Mouse (Mus musculus): Measurements from ENCODE around the gene Nkx2-4. TPM values are rescaled to one million over a fixed set of nuclear protein-coding genes. Genes with fewer than 3 reads are reported as not detected.

Gene Nkx2-4
- total RNA-seq (2021), result not detected
- long read RNA-seq, experiment 1, result 0 reads
- long read RNA-seq, experiment 2, result 0 reads

- peak; percentile 5 for DNase-seq
- intact Hi-C loops (cut with DNase I; ENCODE audit: low total_unique reads), result loop anchor here (10.0 kb wide), 1 partner anchor 250 kb away; no protein-coding TSS in a partner anchor
Observed at GRCm38 (mm10) chr2:147085072-147085870, at the start of gene Nkx2-4. Gene Nkx2-4, minus strand, starts transcription at chr2:147085445.

- intact Hi-C loops (cut with DNase I; ENCODE audit: low total_unique reads), result no loop called here
- DNase-seq, result no peak
Observed at GRCm38 (mm10) chr2:147127366-147127765, 42.1 kb upstream of the Nkx2-4 start.

GRCm38 (mm10) chr2:147119736-147120135, 34.5 kb upstream of the Nkx2-4 start:
- intact Hi-C loops (cut with DNase I; ENCODE audit: low total_unique reads), result no loop called here
- no peak for DNase-seq

GRCm38 (mm10) chr2:147086441-147086840, 1.2 kb upstream of the Nkx2-4 start:
- no peak for DNase-seq
- intact Hi-C loops (cut with DNase I; ENCODE audit: low total_unique reads), result loop anchor here (10.0 kb wide), 1 partner anchor 252 kb away; no protein-coding TSS in a partner anchor

GRCm38 (mm10) chr2:147085937-147086336, 692 bp upstream of the Nkx2-4 start:
- intact Hi-C loops (cut with DNase I; ENCODE audit: low total_unique reads), result loop anchor here (10.0 kb wide), 1 partner anchor 251 kb away; no protein-coding TSS in a partner anchor
- DNase-seq, result no peak

- intact Hi-C loops (cut with DNase I; ENCODE audit: low total_unique reads), result loop anchor here (10.0 kb wide), 1 partner anchor 250 kb away; no protein-coding TSS in a partner anchor
- DNase-seq, result peak; percentile 5
Observed at GRCm38 (mm10) chr2:147084366-147085071, 726 bp downstream of the Nkx2-4 start.

- intact Hi-C loops (cut with DNase I; ENCODE audit: low total_unique reads), result loop anchor here (10.0 kb wide), 1 partner anchor 249 kb away; no protein-coding TSS in a partner anchor
- peak; percentile 10 for DNase-seq
Observed at GRCm38 (mm10) chr2:147083471-147084365, 1.5 kb downstream of the Nkx2-4 start.

- intact Hi-C loops (cut with DNase I; ENCODE audit: low total_unique reads), result loop anchor here (10.0 kb wide), 1 partner anchor 248 kb away; no protein-coding TSS in a partner anchor
- DNase-seq, result no peak
Observed at GRCm38 (mm10) chr2:147082391-147082790, 2.9 kb downstream of the Nkx2-4 start.

GRCm38 (mm10) chr2:147074399-147074798, 10.8 kb downstream of the Nkx2-4 start:
- intact Hi-C loops (cut with DNase I; ENCODE audit: low total_unique reads), result no loop called here

GRCm38 (mm10) chr2:147073962-147074361, 11.3 kb downstream of the Nkx2-4 start:
- intact Hi-C loops (cut with DNase I; ENCODE audit: low total_unique reads), result no loop called here
- DNase-seq, result no peak

More at GRCm38 (mm10) chr2:147074399-147074798, 10.8 kb downstream of the Nkx2-4 start:
- DNase-seq, result no peak

GRCm38 (mm10) chr2:147070305-147070704, 14.9 kb downstream of the Nkx2-4 start:
- intact Hi-C loops (cut with DNase I; ENCODE audit: low total_unique reads), result no loop called here
- DNase-seq, result no peak

- intact Hi-C loops (cut with DNase I; ENCODE audit: low total_unique reads), result no loop called here
- no peak for DNase-seq
Observed at GRCm38 (mm10) chr2:147069077-147069476, 16.2 kb downstream of the Nkx2-4 start.

- DNase-seq, result no peak
- intact Hi-C loops (cut with DNase I; ENCODE audit: low total_unique reads), result no loop called here
Observed at GRCm38 (mm10) chr2:147067480-147068246, 17.6 kb downstream of the Nkx2-4 start.

- intact Hi-C loops (cut with DNase I; ENCODE audit: low total_unique reads), result no loop called here
- DNase-seq, result no peak
Observed at GRCm38 (mm10) chr2:147053229-147053892, 31.9 kb downstream of the Nkx2-4 start.

- no peak for DNase-seq
- intact Hi-C loops (cut with DNase I; ENCODE audit: low total_unique reads), result no loop called here
Observed at GRCm38 (mm10) chr2:147047051-147047450, 38.2 kb downstream of the Nkx2-4 start.

- intact Hi-C loops (cut with DNase I; ENCODE audit: low total_unique reads), result no loop called here
Observed at GRCm38 (mm10) chr2:147035864-147036263, 49.4 kb downstream of the Nkx2-4 start.

More at GRCm38 (mm10) chr2:147035864-147036263, 49.4 kb downstream of the Nkx2-4 start:
- no peak for DNase-seq

Data from gastrocnemius, postnatal 14 days (tissue).